Mouse (Mus musculus) cerebellum, adult 2 months (tissue): ENCODE results near the gene Dll3.

Source experiments
- CTCF ChIP-seq: fragments of 200-500 bp; IDR thresholded peaks from 2 replicates; pipeline ENCODE4 v1.5.1; 2011; ENCODE audit warnings: low read depth, mild to moderate bottlenecking, control low read depth, low read length, moderate library complexity, borderline replicate concordance; ENCODE audit not compliant: insufficient read depth
- POLR2A ChIP-seq: fragments of 200-500 bp; IDR thresholded peaks from 2 replicates; pipeline ENCODE4 v1.6.1; 2011; ENCODE audit warnings: low read length, control low read depth, borderline replicate concordance; ENCODE audit not compliant: insufficient read depth

DNA sequence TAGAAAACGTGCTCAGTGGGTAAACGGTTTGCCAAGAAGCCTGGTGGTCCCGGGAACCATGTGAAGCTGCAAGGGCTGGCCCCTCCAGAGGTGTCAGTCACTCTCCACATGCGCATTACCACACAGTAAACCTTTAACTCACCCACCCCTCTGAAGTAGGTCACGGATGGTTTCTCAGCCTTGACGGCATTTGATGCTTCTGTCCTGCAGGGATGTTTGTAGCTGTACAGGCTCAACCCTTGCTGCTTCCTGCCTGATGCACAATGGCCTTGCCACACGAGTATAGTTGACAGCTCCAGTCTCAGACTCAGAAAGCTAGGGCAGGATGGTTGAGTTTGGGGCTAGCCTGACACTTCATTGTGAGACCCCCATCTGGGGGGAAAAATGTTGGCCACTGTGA is 21.4 kb downstream of the Dll3 start:
- no peak for TF ChIP-seq CTCF
- TF ChIP-seq POLR2A, result no peak
